Mouse (Mus musculus) lung, postnatal 36 days (tissue): ENCODE data around the gene Pomp.

ENCODE experiments used
- DNase-seq: peaks from one replicate; pipeline ENCODE4 v3.0.0; 2022; ENCODE audit warnings: mixed read lengths

Pomp gene

DNA sequence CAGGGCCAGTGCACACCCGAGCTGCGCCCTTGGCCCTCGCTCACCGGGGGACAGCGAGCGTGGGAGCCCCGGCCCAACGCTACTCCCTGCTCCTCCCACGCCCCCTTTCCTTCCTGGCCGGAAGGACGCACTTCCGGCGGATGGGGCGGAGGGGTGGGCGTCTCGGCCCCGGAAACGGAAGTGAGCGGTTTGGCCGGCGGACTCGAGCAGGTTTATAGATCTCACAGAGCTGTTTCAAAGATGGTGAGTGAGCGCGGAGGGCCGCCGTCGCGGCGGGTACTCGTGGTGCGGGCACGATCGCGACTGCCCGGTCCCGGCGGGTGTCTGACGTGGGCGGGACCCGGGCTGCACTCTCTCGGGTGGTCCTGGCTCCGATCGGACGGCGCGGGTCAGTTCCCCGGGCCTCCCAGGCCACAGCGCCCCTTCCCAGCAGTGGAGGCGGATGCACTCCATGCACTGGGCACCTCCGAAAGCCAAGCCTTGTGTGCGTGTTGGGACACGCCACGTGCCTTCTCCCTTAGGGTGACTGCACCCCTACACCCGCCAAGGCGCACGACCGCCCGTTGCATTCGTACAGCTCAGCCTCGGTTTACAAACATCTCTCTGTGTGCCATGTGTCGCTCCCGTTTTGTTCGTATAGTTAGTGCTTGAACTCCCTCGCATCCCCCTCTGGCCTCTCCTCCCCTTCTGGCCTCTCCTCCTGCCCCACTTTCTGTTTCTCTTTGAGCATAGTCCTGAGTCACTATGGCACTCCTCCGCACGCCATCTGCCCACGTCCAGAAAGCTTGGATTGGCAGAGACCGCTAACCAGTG lies at the start of gene Pomp:
Gene Pomp, plus strand, starts transcription at position 13 of the 813 bp plus-strand sequence.
- peak; percentile 93 for DNase-seq

DNA sequence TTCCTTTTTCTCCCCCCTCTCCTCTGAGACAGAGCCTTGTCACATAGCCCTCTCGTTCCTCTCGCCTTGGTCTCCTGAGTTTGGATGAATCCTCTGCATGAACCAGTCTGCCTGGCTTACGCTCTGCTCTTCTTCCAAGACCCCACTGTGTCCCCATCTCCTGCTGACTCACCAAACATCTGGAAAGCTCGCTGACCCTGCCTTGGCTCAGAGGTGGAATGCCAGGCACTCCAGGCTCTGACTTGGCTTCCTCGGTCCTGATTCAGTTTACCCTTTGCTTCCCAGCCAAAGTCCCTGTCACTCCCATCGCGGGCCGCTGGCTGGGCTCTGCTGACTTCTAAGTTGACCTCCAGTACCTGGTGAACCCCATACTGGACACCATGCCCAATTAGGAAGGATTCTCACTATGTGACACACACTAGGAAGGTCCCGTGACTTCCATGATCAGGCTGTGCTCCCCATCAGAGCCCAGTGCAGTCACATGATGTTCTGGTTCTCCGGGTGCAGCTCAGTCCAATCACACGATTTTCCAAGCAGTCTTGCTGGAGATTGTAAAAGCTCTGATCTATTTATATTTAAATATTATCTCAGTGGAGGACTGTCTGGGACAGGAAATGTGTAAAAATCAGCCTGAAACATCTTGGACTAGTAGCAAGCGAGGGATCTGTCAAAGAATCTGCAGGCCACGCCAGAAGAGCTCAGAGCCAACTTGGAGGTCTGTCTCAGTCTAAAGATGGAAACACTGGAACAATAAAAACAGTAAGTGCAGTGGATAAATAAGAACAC lies 47.8 kb upstream of the Pomp start:
- peak; percentile 7 for DNase-seq

DNA sequence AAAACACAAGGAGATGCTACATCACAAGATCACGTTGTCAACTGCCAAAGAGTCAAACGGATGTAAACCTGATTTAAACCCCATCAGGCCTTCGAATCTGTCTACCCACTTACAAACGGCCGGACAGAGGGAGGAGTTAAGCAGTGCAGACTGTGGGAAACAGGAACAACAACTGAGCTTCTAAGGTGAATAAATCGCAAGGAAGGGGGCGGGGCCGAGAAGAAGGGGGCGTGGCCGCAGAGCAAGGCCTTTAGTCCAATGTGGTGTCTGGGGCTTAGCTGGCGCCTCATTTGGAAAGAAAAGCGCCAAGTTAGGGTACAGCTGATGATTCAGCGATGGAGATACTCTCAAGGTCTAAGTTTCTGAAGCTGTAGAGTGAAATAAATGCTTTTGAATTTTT lies 45.3 kb upstream of the Pomp start:
- DNase-seq = no peak

DNA sequence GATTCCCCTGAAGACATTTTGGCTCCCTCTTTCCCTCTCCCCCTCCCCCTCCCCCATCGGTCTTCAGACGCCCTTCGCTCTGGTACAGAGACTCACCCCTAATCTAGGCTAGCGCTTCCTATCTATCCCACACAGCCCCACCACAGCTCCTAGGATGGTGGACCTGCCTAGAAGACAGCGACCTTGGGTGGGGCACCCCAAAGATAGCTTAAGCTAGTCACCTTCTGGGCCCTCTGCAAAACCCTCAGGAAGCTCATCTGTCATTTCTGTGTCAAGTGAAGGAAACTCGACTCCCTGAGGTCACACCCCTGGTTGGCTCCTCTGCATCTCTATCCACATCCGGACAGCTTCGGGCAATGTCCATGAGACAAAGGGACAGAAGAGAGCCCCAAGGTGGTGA lies 44.7 kb upstream of the Pomp start:
- no peak for DNase-seq

DNA sequence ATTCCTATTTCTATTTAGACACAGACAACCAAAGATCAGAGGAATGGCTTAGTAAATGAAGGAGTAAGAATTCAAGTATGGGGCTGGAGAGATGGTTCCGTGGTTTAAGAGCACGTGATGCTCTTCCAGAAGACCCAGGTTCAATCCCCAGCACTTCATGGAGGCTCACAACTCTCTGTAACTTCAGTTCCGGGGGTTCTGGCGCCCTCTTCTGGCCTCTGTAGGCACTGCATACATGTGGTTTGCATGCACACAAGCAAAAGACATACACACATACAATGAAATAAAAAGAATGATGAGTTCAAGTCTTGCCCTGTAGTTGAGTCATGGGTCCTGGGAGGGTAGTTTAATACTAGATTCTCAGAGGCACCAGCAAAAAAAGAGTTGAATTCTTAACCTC lies 43.8 kb upstream of the Pomp start:
- DNase-seq = no peak

DNA sequence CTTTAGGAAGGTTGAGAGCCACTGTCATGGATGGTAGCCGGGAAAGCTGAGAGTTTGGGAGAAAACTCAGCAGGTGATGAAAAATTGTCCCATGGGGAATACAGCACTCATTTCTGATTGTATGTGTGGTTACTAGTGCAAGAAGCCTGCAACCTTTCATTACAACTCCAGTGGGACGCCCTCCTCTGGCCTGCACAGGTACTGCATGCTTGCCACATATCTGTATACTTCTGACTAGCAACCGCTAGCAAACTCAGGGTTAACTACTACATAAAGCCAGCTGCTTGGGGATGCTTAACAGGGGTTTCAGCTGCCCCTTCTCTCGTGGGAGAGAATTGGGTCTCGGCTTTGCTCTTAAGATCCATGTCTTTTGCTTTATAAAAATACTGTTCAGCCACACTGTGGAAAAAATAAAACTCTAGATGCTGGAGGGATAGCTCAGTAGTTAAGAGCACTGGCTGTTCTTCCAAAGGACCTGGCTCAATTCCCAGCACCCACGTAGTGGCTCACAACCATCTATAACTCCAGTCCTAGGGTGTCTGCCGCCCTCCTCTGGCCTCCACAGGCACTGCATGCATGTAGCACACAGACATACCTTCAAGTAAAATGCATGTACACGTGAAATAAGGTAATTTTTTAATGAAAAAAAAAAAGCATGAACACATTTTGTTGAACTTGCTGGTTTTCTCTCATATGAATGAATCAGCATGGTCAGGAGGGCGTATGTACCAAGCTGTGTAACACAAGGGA lies 42.3 kb upstream of the Pomp start:
- no peak for DNase-seq

DNA sequence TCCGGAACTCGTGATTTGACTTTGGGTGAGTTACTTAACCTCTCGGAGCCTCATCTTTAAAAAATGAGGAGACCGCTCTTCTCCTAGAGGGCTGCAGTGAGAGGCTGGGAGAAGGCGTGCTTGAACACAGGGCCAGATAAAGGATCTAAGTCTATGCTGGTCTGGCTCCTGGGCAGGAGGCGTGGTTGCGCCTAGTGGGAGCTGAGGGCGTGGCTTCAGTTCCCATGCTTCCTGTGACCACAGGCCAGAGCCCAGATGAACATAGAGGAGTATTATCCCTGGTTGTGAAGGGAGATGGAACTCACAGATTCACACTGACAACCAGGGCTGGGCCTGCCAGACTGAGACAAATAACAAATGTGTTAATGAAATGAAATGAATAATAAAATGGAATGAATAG lies 41.4 kb upstream of the Pomp start:
- no peak for DNase-seq

DNA sequence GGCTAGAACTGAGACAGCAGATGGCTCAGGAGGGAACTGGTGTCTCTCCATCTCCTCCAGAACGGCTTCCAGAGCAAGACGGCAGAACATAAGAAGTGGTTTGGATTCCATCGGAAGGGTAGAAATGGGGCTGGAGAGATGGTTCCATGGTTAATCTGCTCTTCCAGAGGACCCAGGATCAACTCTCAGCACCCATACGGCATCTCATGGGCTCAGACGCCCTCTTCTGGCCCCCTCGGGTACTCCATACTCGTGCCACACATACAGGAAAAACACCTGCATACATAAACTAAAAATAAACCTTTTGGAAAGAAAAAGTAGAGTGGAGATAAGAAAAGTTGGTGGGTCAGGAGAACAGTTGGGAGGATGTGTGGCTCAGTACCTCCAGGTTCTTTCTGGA lies 40.4 kb upstream of the Pomp start:
- DNase-seq = no peak

DNA sequence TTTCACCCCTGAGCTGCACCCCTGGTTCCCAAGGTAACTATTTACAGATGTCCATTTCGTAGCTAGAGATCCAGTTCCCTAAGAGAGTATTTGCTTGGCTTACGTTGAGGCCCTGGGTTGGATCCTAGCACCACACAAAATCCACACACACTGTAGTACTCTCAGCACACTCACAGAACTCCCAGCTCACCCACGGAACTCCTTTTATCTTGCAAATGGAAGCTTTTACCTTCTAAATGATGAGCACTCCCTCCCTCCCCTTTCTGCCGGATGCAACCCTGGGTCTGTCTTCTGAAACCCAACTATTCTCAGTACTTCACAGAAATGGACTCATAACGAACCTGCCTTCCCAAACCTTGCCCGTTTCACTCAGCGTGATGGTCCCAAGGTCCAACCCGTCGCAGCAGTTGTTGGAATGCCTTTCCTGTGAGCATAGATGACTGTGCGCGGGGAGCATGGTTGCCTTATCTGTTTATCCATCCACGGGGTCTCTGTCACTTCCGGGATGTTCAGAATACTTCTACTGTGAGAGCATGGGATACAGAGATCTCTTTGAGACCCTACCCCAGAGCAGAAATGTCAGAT lies 36.1 kb upstream of the Pomp start:
- no peak for DNase-seq

DNA sequence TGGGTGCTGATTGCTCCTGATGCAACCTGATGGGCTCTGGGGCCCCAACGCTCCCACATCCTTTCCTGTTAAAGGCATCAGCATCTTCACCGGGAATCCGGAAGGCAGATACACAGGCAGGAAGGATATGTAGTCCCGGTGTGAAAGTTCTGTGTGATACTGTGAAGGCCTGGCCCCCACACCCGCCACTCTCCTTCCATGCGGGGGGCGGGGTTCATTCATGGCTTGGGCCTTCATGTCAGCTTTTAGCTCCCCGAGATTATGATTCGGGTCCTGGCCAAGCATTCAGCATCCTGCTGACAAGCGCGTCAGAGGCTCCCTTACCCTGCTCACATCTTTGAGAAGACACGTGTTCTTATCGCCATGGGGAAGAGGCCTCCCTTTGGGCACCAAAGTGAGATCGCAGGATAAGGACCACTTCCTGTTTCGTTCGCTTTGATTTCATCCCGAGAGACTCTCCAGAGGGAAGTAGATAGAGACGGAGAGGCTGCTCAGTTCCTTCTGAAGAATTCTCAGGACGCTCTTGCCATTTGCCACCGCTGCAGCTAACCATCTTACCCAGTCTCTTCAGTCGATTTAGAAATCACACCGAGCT lies 34.8 kb upstream of the Pomp start:
- DNase-seq = peak; percentile 23

DNA sequence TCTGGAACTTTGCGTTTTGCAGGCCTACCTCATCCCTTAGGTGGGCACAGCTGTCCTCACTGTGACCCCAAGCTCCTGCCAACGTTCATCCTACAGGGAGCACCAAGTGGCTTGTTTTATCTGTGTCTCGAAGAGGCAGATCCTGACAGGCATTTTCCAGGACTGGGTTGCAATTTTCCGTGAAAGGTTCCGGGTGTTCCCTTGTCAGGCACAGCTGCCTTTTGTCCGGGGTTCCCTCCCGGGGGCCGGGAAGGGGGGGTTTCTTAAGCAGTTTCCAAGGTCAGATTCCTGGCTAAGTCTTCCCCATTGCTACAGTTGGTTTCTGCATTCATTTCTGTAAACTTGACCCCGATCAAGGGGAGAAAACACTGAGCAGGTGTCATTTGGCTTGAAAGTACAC lies 34.2 kb upstream of the Pomp start:
- peak; percentile 21 for DNase-seq

DNA sequence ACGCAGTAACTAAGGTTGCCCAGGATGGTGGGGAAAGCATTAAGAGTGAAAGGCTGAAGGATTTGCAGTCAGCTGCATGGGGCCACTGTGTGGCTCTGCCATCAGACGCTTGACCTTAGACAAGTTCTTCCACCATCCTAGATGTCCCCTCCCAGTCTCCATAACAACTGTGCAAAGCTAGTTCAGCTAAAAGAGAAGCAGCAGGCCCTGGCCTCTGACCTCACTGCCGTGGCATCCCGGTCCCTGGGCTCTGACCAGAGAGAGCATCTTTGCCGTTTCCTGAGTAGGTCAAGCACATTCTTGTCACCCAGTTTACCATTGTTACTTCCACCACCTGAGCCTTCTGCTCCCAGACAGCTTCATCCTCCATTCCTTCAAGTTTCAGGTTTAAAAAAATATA lies 33.7 kb upstream of the Pomp start:
- no peak for DNase-seq

DNA sequence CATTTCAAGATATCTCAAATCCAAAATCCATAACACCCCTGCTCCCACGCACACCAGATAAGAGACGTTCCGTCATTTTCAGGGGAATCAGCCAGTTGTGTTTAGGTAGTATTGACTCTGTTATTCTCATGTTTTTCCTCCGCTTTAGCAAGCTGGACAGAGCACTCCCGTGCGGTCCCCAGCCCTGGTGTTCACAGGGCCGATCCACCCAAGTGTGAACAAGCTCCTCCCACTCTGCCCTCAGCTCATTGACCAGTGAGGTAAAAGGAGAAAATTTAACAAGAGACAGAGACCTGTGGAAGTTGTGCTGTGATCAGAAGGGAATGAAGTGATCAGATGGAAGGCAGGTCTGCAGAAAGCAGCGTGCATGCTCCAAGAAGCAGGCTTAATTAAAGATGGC lies 31.4 kb upstream of the Pomp start:
- DNase-seq = no peak

DNA sequence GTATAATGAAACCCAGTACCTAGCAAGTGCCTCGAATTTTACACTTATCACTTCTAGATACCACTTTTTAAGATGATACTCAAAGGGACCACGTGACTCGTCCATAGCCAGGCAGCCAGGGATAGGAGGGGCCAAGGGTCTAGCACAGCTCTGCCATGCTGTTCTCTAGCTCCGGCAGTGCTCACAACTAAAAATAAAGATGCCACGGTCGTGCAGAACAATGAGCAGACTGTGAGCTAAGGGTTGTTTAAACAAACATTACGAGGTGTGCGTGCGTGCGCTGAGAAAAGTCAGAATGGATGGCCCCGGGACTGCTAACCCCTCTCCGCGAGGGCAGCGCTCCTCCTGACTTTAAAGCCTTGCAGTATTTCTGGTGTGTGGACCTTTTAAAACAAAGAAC lies 27.4 kb upstream of the Pomp start:
- peak; percentile 13 for DNase-seq

DNA sequence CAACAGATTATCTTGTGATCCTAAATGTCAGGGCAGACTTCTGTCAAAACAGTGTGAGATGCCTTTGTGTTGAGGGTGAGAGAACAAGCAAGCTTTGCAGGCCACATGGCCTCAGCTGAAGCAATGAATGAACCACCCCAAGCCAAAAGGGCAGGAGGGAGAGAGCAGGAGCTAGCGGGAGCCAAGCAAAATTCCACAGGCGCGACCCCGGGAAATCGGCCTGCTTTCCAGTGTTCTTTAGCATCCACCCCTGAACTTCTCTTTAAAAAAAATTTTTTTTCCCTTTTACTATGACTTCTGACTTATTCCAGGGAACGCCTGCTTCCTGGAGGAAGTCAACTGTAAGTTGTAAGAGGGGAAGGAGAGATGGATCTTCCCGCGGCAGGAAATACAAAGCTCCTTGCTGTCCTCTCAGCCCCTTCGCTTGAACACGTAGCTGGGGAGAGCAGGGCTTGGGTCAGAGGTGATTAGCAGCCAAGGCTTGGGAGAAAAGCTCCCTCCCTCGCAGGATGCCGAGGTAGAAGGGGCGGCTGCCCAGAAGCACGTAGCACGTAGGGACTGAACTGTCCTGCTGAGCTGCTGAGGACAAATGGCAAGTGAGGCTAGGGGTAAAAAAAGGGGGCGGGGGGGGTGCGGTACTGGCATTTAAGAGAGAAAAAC lies 25.3 kb upstream of the Pomp start:
- DNase-seq = no peak

DNA sequence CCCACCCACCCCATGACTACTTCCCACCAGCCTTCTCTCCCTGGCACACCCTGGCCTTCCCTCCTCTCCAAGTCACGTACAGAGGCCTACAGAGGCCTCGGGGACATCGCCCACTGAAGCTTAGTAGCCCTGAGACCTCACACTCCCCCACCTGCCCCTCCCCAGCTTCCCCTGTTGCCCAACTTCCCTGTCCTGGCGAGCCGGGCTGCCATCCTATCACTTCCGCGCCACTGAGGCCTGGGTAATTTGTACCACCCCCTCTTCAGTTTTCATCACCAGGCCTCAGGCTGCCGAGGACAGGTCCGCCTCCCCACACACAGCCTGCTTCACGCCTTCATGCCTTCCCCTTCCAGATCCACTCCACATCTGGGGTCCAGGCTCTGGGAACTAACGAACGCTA lies 20.8 kb upstream of the Pomp start:
- no peak for DNase-seq

DNA sequence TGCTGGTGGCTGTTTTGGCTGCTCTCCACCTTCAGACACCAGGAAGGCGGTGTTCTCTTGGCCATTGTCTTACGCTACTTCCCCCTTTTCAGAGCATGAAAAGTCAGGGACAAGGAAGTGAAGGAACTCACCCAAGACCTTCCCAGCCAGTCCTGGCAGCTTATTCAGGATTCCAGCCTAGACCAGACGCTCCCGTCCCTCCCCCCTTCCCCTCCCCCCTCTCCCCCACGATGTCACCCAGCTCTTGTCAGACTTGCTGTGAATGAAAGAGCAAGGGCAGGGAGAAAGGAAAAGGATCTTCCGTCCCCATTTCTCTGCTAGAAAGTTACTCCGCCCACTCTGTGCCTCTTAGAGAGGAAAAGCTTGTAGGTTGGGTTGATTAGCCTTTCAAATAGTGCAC lies 16.9 kb upstream of the Pomp start:
- DNase-seq = no peak

DNA sequence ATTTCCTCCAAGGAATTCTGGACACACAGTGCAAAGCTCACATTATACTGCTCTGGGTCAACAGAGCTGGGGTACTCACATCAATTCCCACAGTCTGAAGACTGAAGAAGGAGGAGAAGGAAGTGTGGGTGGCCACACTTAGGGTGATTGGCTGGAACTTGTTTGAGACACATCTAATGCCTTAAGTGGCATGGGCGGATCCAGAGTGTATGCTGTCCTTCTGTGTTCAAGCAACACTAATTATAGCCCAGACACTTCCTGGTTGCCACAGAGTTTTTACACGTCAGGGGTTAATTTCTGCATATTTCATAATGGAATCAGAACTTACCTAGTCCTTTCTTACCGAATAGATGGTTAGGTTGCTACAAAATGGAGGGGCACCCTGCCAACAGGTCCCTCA lies 14.9 kb upstream of the Pomp start:
- DNase-seq = no peak

DNA sequence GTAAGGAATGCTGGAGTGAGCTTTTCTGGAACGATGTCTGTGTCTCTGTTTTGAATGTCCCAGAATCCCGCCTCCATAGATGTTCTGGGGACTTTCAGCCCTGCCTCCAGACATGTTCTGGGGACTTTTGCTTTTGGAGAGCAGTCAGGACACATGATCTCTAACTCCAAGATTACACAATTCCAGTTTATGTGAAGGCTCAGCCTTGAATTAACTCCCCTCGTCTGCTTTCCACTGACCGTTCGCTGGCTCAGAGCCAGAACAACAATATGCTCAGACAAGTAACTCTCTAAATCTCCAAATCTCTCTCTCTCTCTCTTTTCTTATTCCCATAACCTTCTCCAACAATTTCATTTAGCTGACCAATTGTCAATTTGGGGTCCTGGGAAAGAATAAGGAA lies 12.9 kb upstream of the Pomp start:
- no peak for DNase-seq

DNA sequence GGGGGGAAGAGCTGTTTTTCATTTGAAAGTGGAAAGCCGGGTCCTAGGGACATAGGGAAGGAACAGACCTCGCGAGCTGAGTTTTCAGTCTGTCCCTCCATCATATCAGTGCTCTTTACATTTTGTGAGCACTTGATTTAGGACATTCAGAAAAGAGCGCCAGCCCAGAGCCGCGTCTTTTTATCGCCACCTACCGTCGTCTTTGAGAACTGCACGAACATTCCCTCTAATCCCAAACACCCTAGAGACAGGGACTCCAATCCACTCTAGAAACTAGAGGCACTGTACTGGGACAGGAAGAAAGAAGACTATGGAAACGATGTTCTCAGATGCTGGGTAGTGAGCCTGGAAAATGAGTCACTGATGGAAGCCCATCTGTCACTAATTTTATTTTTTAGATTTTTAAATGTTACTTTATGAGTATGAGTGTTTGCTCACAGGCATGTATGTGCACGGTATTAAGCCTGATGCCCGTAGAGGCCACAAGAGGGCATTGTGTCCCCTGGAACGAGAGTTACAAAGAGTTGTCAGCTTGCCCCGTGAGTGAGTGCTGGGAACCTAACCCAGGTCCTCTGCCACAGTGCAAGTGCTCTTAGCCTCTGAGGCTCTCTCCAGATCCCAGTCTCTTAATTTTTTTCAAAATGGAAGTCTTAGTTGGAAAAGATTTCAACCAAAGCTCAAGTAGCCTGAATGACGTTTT lies 11.9 kb upstream of the Pomp start:
- DNase-seq = peak; percentile 82

DNA sequence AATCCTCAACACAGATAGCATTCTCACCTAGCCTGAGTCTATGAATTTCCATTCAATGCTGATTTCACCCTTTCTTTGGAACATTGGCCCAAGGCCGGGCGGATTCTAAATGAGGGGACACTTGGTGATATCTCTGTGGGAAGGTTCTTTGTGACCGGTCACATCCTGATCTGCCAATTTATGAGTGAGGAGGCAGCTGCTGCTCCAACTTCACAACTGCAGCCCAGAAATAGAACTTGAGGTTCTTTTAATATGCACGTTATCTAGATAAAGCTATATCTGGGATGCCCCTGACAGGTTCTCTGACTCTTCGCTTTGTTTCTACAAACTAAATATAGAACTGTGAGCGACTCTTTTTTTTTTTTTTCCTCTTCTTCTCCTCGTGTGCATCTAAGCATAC lies 10.1 kb upstream of the Pomp start:
- DNase-seq = no peak

DNA sequence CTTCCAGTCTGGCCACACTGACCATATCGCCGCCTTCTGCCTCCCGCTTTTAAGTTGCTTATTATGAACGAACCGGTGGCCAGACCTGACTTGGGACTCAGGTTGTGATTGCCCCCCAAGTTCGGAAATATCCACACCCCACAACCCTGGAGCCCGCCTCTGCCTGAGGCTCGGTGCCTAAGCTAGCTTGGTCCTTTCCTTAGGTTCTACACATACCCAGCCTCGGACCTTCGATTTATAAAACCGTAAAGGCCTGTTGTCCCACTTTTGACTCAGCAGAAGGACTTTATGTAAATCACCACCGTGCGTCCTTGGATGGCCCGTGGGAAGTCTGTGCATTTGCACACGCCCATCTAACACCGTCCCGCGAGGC lies 199 bp upstream of the Pomp start:
- DNase-seq = no peak
